ENCODE assay signal across 8 mouse cellular contexts in the genomic region with DNA sequence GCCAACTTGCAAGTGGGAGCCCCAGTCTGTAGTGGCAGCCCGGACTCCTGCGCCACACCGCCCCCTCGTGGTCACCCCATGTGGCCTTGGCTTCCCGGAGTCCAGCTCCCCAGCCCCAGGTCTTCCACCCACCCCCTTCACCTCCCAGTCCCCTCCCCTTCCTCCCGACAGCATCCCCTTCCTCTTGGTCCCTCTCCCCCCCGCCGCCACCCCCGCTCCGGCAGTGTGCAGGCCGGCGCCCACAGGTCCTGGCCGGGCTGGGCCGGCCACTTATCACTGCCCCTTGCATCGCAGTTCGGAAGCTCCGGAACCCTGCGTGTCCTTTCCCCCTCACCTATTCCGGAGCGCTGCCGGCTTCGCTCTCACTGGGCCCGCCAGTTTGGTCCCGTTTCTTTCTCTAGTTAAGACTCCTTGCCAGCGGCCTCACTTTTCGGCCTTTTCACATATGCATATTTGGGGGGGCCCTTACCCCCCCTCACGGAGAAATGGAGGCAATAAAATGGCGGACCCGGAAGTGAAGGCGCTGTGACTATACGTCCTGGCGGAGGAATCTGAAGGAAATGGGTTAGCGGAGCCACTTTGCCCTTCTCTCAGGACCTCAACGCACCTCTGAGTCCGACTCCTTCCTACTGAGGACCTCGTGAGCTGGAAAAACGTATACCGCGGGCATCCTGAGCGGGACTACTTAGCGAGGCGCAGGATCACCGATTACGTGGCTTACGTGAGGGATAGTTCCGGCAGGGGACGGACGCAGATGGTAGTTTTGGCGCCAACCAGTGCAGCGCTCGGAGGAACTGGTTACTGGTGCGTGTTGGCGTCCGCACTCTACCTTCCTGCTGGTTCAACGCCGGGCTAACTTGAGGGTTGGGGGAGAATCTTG. TPM values are rescaled to one million over a fixed set of nuclear protein-coding genes. Genes with fewer than 3 reads are reported as not detected.
DNase-seq lines count a peak whose midpoint lies in the region; ATAC-seq and TF ChIP-seq lines count a peak whose summit lies in the region.

Gene Gabpb2 (minus strand): TSS at position 662 of the 880 bp plus-strand sequence.

- in situ Hi-C loops in Patski (cut with MboI; ENCODE audit: low pct_unique_long_range_greater_than_20kb) = no loop called here

- POLR2A ChIA-PET in Patski (lab: Charles Lee) = interaction anchor here (0.9 to 4.7 kb wide), 5 partner anchors 8 to 53 kb away, joined by 3 to 39 read pairs (median 4); partner anchors contain the start of genes Cdc42se1 and Mllt11

- peak within 1 kb of the TSS; percentile 97 for H3K27ac ChIP-seq in hindbrain, embryonic 15.5 days (replicated peaks)

- WGBS in hindbrain, embryonic 15.5 days = under 1% methylated on average over 52 of the region's 56 CpGs

- H3K36me3 ChIP-seq in hindbrain, embryonic 15.5 days = peaks cover 27% of the 10 kb centered on the region

- ATAC-seq in Patski = peak; percentile 85
- ATAC-seq in hindbrain, embryonic 15.5 days (ENCODE audit: low FRiP score, low read depth) = peak; percentile 88

- CTCF ChIA-PET in Patski (lab: Charles Lee) = interaction anchor here (0.7 to 3.9 kb wide), 18 partner anchors 8 to 164 kb away, joined by 3 to 12 read pairs (median 4); partner anchors contain the start of genes Cdc42se1 and Tnfaip8l2

- H3K4me3 ChIP-seq in hindbrain, embryonic 15.5 days = peak within 1 kb of the TSS; percentile 84

- peaks cover 21% of the 10 kb centered on the region for H3K4me1 ChIP-seq in hindbrain, embryonic 15.5 days (replicated peaks)

- H3K4me2 ChIP-seq in hindbrain, embryonic 15.5 days = peak within 1 kb of the TSS; percentile 72

- no peaks in the 10 kb centered on the region for H3K27me3 ChIP-seq in Patski
- H3K27me3 ChIP-seq in hindbrain, embryonic 15.5 days = no peaks in the 10 kb centered on the region

- peak; percentile 99 for TF ChIP-seq CTCF in Patski (IDR thresholded peaks at IDR 0.05)

- peak; percentile 91 for DNase-seq in Patski (ENCODE audit: low read depth, low spot score)
- DNase-seq in cerebellum, postnatal 14 days = peak; percentile 95 to 96
- DNase-seq in frontal cortex, postnatal 36 days (ENCODE audit: low spot score in 2 of 2) = peak; percentile 86 to 89
- peak; percentile 84 for DNase-seq in left cerebral cortex, adult 11 months (ENCODE audit: low spot score)
- peak; percentile 97 to 98 for DNase-seq in lung, postnatal 4 days
- DNase-seq in retina, postnatal 7 days (ENCODE audit: low read depth, low spot score) = peak; percentile 84
- DNase-seq in urinary bladder, adult 2 months (ENCODE audit: low spot score) = peak; percentile 96

- H3K9ac ChIP-seq in hindbrain, embryonic 15.5 days = peak within 1 kb of the TSS; percentile 89

- no peaks in the 10 kb centered on the region for H3K9me3 ChIP-seq in hindbrain, embryonic 15.5 days

RNA-seq across cellular contexts. Expression of gene Gabpb2, which starts in this region (rescaled TPM):
- polyA plus RNA-seq in Patski (2021) = 25.8 TPM
- polyA plus RNA-seq in hindbrain, embryonic 15.5 days (2015; fragmentation: Nextera tagmentation; extraction: Ambion mirVana) = 3.4 and 3.6 TPM in 2 replicates
- 21.4 and 21.9 TPM in 2 replicates for polyA plus RNA-seq in urinary bladder, adult 2 months (2012; rRNA removed)

Comparison
In these comparisons a context has a peak if more than half of its experiments do, and no peak if none do; other contexts are left out.
1. Peak in every context shown above with its lines: DNase-seq, ATAC-seq, H3K4me3 ChIP-seq and H3K27ac ChIP-seq.